Mouse (Mus musculus): ENCODE results near the gene Trim65.

Trim65 gene

GRCm38 (mm10) chr11:116088188-116088587 is 42.7 kb downstream of the Trim65 start:
- peak; percentile 68 for DNase-seq

- DNase-seq, result peak; percentile 90
These were observed 43.5 kb downstream of the Trim65 start for GRCm38 (mm10) chr11:116087194-116088130.

GRCm38 (mm10) chr11:116086258-116087193 is 44.4 kb downstream of the Trim65 start, which contains the start of gene Wbp2:
Wbp2 (minus strand) TSS chr11:116086995.
- DNase-seq, result peak; percentile 100

GRCm38 (mm10) chr11:116084166-116084565 is 46.8 kb downstream of the Trim65 start:
- DNase-seq, result no peak

GRCm38 (mm10) chr11:116083096-116083672 is 47.7 kb downstream of the Trim65 start:
- no peak for DNase-seq

- peak; percentile 49 for DNase-seq
These were observed 49.8 kb downstream of the Trim65 start for GRCm38 (mm10) chr11:116081081-116081480.

- no peak for DNase-seq
These were observed 51.4 kb downstream of the Trim65 start for GRCm38 (mm10) chr11:116079511-116079910.

GRCm38 (mm10) chr11:116078676-116079320 is 52.1 kb downstream of the Trim65 start:
- DNase-seq, result no peak

- DNase-seq, result no peak
These were observed 52.7 kb downstream of the Trim65 start for GRCm38 (mm10) chr11:116078221-116078620.

- no peak for DNase-seq
These were observed 53.3 kb downstream of the Trim65 start, which contains the start of gene Unc13d for GRCm38 (mm10) chr11:116077446-116078204. Unc13d (minus strand) TSS chr11:116077961.

- DNase-seq, result no peak
These were observed 54.1 kb downstream of the Trim65 start for GRCm38 (mm10) chr11:116076836-116077235.

- DNase-seq, result no peak
These were observed 54.7 kb downstream of the Trim65 start for GRCm38 (mm10) chr11:116076266-116076540.

GRCm38 (mm10) chr11:116075539-116076265 is 55.2 kb downstream of the Trim65 start:
- no peak for DNase-seq

- DNase-seq, result no peak
These were observed 56.4 kb downstream of the Trim65 start for GRCm38 (mm10) chr11:116074436-116074991.

GRCm38 (mm10) chr11:116072608-116073007 is 58.3 kb downstream of the Trim65 start:
- DNase-seq, result no peak

All from kidney, adult 11 months (tissue).